Mouse (Mus musculus): ENCODE results near the gene Zranb1. TPM values are rescaled to one million over a fixed set of nuclear protein-coding genes. Genes with fewer than 3 reads are reported as not detected.

Gene Zranb1
- total RNA-seq, 2 experiments from 2014 or later, result 30.0 to 35.5 TPM

Other genes starting within 250 kb of the Zranb1 start
- 10 to 100 TPM; 65.9 to 94.9 TPM for gene Fam53b, start 117.3 kb upstream of the Zranb1 start, total RNA-seq (2021)
- 10 to 100 TPM; 23.8 to 30.0 TPM for gene Eef1akmt2, start 78.5 kb upstream of the Zranb1 start, total RNA-seq (2021)
- 10 to 100 TPM; 35.8 to 36.1 TPM for gene Abraxas2, start 71.9 kb upstream of the Zranb1 start, total RNA-seq (2021)
- 100 to 1,000 TPM; 190 to 480 TPM for gene Fgfr2, start 192.2 kb downstream of the Zranb1 start, total RNA-seq (2021)
- gene Ctbp2, start 193.2 kb downstream of the Zranb1 start, total RNA-seq (2021), result 10 to 100 TPM; 65.6 to 68.6 TPM